Mouse (Mus musculus): ENCODE data around the gene Irak4.
A peak's percentile ranks its signal among the peaks of the same experiment; 100 is the strongest.

Irak4 gene

DNA sequence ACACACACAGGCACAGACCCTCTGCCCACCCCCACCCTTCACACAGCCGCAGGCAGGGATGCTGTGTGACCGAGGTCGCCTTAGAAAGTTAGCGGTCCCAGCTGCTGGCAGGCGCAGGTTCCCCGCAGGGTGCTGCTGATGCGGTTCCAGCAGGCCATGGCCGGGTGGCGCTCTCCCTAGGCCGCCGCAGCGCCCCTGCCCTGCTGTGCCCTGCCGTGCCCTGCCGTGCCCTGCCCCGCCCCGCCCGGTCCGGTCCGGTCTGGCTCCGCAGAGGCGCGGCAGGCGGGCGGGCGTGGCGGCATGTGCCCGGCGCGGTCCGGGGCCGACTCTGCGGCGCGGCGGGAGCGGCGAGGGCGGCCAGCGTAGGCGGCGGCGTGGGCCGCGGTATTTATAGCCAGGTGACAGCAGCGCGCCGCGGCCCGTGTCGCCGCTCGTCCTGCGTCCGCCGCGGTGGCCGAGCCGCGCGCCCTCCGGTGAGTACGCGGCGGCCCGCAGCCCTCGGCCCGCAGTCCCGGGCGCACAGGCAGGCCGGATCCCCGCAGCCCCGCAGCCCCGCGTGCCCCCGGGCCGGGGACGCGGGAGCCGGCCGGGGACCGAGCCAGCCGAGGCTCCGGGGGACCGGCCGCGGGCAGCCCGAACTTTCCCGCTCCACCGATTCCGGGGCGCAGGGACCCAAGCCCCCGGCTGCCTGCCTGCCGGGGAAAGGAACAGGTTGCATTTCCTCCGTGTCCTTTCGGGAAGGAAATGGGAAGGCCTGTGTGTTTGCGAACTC, 85.6 kb downstream of the Irak4 start, which contains the start of gene Tmem117:
Gene Tmem117, plus strand, starts transcription at position 403 of the 772 bp plus-strand sequence.
- DNase-seq, result peak; percentile 74 to 84

DNA sequence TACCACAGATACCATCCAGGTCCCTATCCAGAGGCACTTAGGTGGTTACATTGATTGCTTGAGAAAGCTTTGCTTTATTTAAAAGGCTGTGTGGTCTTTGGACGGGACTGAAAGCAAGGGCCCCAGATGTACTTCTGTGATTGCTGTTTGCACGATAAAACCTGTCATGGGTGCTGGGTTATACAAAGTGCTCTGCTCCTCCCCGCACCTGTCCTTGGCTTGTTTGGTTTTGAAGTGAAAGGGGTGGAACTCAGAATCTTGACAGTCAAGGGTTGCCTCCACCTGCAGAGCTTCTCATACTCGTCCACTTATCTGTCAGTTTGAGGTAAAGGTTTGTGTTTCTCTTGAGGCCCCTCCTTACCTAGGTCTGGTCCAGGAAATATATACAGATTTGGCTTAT, 87.1 kb downstream of the Irak4 start:
- DNase-seq, result no peak
